Mouse (Mus musculus) monocyte, adult 2 months (primary cell): ENCODE data around the gene Kat14.

Experiments used
- DNase-seq, 2 experiments: peaks; one replicate each; pipeline ENCODE4 v3.0.0; 2022; ENCODE audit warnings: low spot score in 2 of 2, low read depth in 1 of 2

The Kat14 gene

GRCm38 (mm10) chr2:144452364-144453008 lies 83.7 kb downstream of the Kat14 start:
- DNase-seq: peak; percentile 22 to 52
